Mouse (Mus musculus) cerebral cortex, adult 2 months (tissue): Measurements from ENCODE around the gene Usp5.

Experiments
- WGBS: fragments of 180-500 bp; shearing (Covaris S2); methylation state at CpG from one replicate; pipeline ENCODE4 v1.1.7; 2018; 5-methylcytosine and 5-hydroxymethylcytosine counted together

The Usp5 gene

GRCm38 (mm10) chr6:124811701-124812560 lies 17.4 kb downstream of the Usp5 start:
- WGBS, result 79% methylated on average over 24 of the region's 24 CpGs

GRCm38 (mm10) chr6:124811403-124811665 lies 17.9 kb downstream of the Usp5 start:
- WGBS, result 56% methylated on average over 4 of the region's 4 CpGs

- 74% methylated on average over 11 of the region's 11 CpGs for WGBS
Measured at GRCm38 (mm10) chr6:124810566-124811402, 18.5 kb downstream of the Usp5 start.

- WGBS, result 51% methylated on average over 14 of the region's 14 CpGs
Measured at GRCm38 (mm10) chr6:124809775-124810538, 19.3 kb downstream of the Usp5 start.

- 1% methylated on average over 35 of the region's 35 CpGs for WGBS
Measured at GRCm38 (mm10) chr6:124809052-124809774, 20.1 kb downstream of the Usp5 start.

- WGBS, result 7% methylated on average over 29 of the region's 29 CpGs
Measured at GRCm38 (mm10) chr6:124808358-124809012, 20.8 kb downstream of the Usp5 start, which contains the start of gene Spsb2. TSS of gene Spsb2 (plus strand) at chr6:124808661.

- 76% methylated on average over 6 of the region's 6 CpGs for WGBS
Measured at GRCm38 (mm10) chr6:124807986-124808357, 21.3 kb downstream of the Usp5 start.

GRCm38 (mm10) chr6:124807366-124807765 lies 21.9 kb downstream of the Usp5 start:
- WGBS, result 36% methylated on average over 4 of the region's 4 CpGs

- WGBS, result 63% methylated on average over 7 of the region's 7 CpGs
Measured at GRCm38 (mm10) chr6:124806446-124807140, 22.7 kb downstream of the Usp5 start.

GRCm38 (mm10) chr6:124805341-124806321 lies 23.7 kb downstream of the Usp5 start:
- WGBS, result 2% methylated on average over 34 of the region's 34 CpGs

- WGBS, result 81% methylated on average over 3 of the region's 3 CpGs
Measured at GRCm38 (mm10) chr6:124804341-124804740, 24.9 kb downstream of the Usp5 start.

- 94% methylated on average over 4 of the region's 4 CpGs for WGBS
Measured at GRCm38 (mm10) chr6:124803691-124804090, 25.6 kb downstream of the Usp5 start.

- WGBS, result 70% methylated on average over 3 of the region's 3 CpGs
Measured at GRCm38 (mm10) chr6:124803061-124803460, 26.2 kb downstream of the Usp5 start.

GRCm38 (mm10) chr6:124802400-124802799 lies 26.9 kb downstream of the Usp5 start:
- WGBS, result 31% methylated on average over 6 of the region's 9 CpGs

GRCm38 (mm10) chr6:124796200-124796599 lies 33.1 kb downstream of the Usp5 start:
- 63% methylated on average over 2 of the region's 2 CpGs for WGBS

GRCm38 (mm10) chr6:124795781-124796180 lies 33.5 kb downstream of the Usp5 start:
- 29% methylated on average over 4 of the region's 4 CpGs for WGBS

GRCm38 (mm10) chr6:124791911-124792310 lies 37.4 kb downstream of the Usp5 start:
- 87% methylated on average over 3 of the region's 3 CpGs for WGBS

GRCm38 (mm10) chr6:124790121-124790520 lies 39.2 kb downstream of the Usp5 start:
- 58% methylated on average over 4 of the region's 4 CpGs for WGBS

GRCm38 (mm10) chr6:124789519-124789918 lies 39.8 kb downstream of the Usp5 start:
- WGBS, result 84% methylated on average over 4 of the region's 4 CpGs
